Mouse (Mus musculus): ENCODE results near the gene Mup14. TPM values are rescaled to one million over a fixed set of nuclear protein-coding genes. Genes with fewer than 3 reads are reported as not detected.
"Not testable (repeated sequence)": the region's sequence is repeated elsewhere in the genome, so short reads cannot be mapped to it uniquely, and the experiment has no call there.

The Mup14 gene
- total RNA-seq (2021) = under 1 TPM in 1 of 2 experiments, not detected in 1; 0.91 TPM
- long read RNA-seq, experiment 1 = 0 reads
- long read RNA-seq, experiment 2, partial matches to known transcripts = 0 of 2 reads
- long read RNA-seq, experiment 2, other reads (novel, unspliced or antisense) = 0 of 2 reads

DNA sequence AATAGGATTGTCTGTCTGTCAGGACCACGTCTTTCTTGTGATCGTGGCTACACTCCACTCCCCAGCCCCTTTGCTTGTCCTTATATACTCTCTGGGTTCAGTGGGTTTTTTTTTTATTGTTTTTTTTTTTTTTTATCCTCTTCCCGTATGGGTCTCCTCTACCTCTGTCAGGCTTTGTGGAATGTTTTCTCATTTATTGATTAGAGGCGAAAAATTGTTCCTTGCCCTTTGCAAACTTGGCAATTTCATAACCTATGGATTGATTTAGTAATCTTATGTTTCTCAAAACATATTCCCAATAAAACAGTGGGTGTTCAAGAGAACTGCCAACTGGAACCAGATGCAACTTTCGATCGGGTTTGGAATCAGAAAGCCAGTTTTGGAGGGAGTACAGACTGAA, at the start of gene Mup14:
Mup14 (minus strand) TSS at position 101 of the 400 bp plus-strand sequence.
- intact Hi-C loops (cut with DNase I) = not testable (repeated sequence)

DNA sequence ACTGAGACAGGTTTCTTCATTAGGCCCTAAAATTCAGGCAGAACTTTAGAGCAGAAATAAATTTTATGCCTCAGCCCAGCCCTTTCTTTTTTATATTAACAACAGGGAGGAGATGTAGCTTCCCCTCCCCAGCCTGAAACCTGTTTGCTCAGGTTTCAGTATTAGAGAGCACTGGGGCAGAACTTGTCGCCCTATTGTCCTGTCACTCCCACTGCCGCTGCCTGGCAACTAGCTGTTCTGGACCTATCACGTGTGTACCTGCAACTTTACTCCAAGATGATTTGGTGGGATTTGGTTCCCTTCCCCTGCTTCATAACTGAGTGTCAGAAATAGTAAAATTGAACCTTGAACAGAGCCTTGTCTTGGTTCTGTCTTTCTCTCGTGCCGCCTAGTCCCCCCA, 34.3 kb upstream of the Mup14 start:
- intact Hi-C loops (cut with DNase I); DNase-seq: not testable (repeated sequence)

More for the DNA sequence above, at the start of gene Mup14:
- DNase-seq = not testable (repeated sequence)

Other genes starting within 250 kb of the Mup14 start
- gene Mup13, start 75.7 kb downstream of the Mup14 start, total RNA-seq (2021) = not detected
- gene Mup15, start 135.7 kb upstream of the Mup14 start, total RNA-seq (2021) = not detected
- gene Mup16, start 215.5 kb upstream of the Mup14 start, total RNA-seq (2021) = under 1 TPM; 0.44 to 0.84 TPM

All from gastrocnemius, postnatal 36 days (tissue).